Mouse (Mus musculus) bone marrow, adult 2 months (tissue): Measurements from ENCODE around the gene Aldoart2.

ENCODE experiments used
- CTCF ChIP-seq: fragments of 200-500 bp; IDR thresholded peaks from 2 replicates; pipeline ENCODE4 v1.5.1; 2011; ENCODE audit warnings: low read length, control low read depth; ENCODE audit not compliant: control insufficient read depth, insufficient read depth
- POLR2A ChIP-seq: fragments of 200-500 bp; IDR thresholded peaks from 2 replicates; pipeline ENCODE4 v1.6.1; 2011; ENCODE audit warnings: low read depth, mild to moderate bottlenecking, control low read depth, low read length, borderline replicate concordance; ENCODE audit not compliant: control insufficient read depth

DNA sequence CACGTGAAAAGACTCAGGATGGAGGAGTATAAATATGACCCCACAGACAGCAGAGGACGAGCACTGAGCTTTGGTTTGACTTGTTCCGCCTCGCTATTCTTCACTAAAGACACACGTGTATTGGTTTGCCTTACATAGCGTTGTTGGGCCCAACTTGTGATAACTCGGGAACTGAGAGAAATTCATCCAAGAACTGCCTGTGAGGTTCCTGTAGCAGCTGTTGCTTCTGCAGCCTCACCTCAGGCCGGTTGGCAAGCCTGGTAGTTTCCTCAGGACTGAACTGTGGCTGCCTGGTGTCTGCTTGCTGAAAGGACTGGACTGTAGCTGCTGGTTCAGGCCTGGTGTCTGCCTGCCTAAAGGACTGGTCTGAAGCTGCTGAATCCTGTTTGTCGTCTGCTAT lies 5.6 kb downstream of the Aldoart2 start:
- TF ChIP-seq POLR2A, result no peak
- TF ChIP-seq CTCF, result no peak
